Mouse (Mus musculus) urinary bladder, adult 2 months (tissue): ENCODE measurements around the gene Prss42. TPM values are rescaled to one million over a fixed set of nuclear protein-coding genes. Genes with fewer than 3 reads are reported as not detected.

Source experiments
- polyA plus RNA-seq: library from polyadenylated mRNA; depleted of rRNA; stranded (reverse); fragments of >200 nt; gene quantifications from 2 replicates; pipeline ENCODE4 v1.2.3, GENCODE M21; 2012; rRNA removed

Gene Prss42
- polyA plus RNA-seq, 1 experiment = not detected

Other genes with a start within 250 kb of the Prss42 start
- gene Nradd, start 173.7 kb upstream of the Prss42 start, polyA plus RNA-seq = 26.8 and 36.6 TPM in 2 replicates
- 42.8 and 59.9 TPM in 2 replicates for gene Nbeal2, start 144.0 kb upstream of the Prss42 start, polyA plus RNA-seq
- 119 and 152 TPM in 2 replicates for gene Ccdc12, start 141.7 kb upstream of the Prss42 start, polyA plus RNA-seq
- not detected in 2 replicates for gene Myl3, start 56.3 kb upstream of the Prss42 start, polyA plus RNA-seq
- gene Pth1r, start 51.0 kb upstream of the Prss42 start, polyA plus RNA-seq = 20.4 and 23.0 TPM in 2 replicates
- gene Prss44, start 15.8 kb downstream of the Prss42 start, polyA plus RNA-seq = not detected in 2 replicates
- gene Prss43, start 28.5 kb downstream of the Prss42 start, polyA plus RNA-seq = not detected in 2 replicates
- gene Prss45, start 36.4 kb downstream of the Prss42 start, polyA plus RNA-seq = not detected in 2 replicates
- gene Prss46, start 46.3 kb downstream of the Prss42 start, polyA plus RNA-seq = not detected in 2 replicates
- gene Prss50, start 59.8 kb downstream of the Prss42 start, polyA plus RNA-seq = not detected in 2 replicates
- 55.6 and 65.7 TPM in 2 replicates for gene Als2cl, start 81.7 kb downstream of the Prss42 start, polyA plus RNA-seq
- gene Tmie, start 81.9 kb downstream of the Prss42 start, polyA plus RNA-seq = 5.2 and 7.3 TPM in 2 replicates
- not detected in 2 replicates for gene Fam240a, start 118.7 kb downstream of the Prss42 start, polyA plus RNA-seq
- gene Tdgf1, start 148.0 kb downstream of the Prss42 start, polyA plus RNA-seq = not detected in 2 replicates
- gene Lrrc2, start 153.4 kb downstream of the Prss42 start, polyA plus RNA-seq = 0.06 TPM in 2 replicates
- gene Rtp3, start 192.4 kb downstream of the Prss42 start, polyA plus RNA-seq = 0.83 and 0.96 TPM in 2 replicates
- not detected in 2 replicates for gene Ltf, start 221.1 kb downstream of the Prss42 start, polyA plus RNA-seq